Mouse (Mus musculus) adrenal gland, adult 2 months (tissue): Measurements from ENCODE around the gene Eif3g. TPM values are rescaled to one million over a fixed set of nuclear protein-coding genes. Genes with fewer than 3 reads are reported as not detected.

Source experiments
- DNase-seq: peaks from one replicate; pipeline ENCODE4 v3.0.0; 2021
- long read RNA-seq: library from polyadenylated mRNA; stranded (forward); transcript quantifications from one replicate; pipeline ENCODE4 v2.0.0, GENCODE M21; 2021
- polyA plus RNA-seq: library from polyadenylated mRNA; depleted of rRNA; stranded (reverse); fragments of >200 nt; gene quantifications from 2 replicates; pipeline ENCODE4 v1.2.3, GENCODE M21; 2012; rRNA removed
- total RNA-seq, 2 experiments: library from RNA; stranded (reverse); gene quantifications; 2 replicates each; pipeline ENCODE4 v1.2.3; 2021

Eif3g gene
- 100 to 1,000 TPM; 156 to 170 TPM for total RNA-seq
- 123 and 133 TPM in 2 replicates for polyA plus RNA-seq
- long read RNA-seq, transcript Eif3g-201 (11 exons, 1,101 nt): major isoform, 103 of 115 reads
- long read RNA-seq, partial matches to known transcripts: 9 of 115 reads
- long read RNA-seq, other reads (novel, unspliced or antisense): 3 of 115 reads

DNA sequence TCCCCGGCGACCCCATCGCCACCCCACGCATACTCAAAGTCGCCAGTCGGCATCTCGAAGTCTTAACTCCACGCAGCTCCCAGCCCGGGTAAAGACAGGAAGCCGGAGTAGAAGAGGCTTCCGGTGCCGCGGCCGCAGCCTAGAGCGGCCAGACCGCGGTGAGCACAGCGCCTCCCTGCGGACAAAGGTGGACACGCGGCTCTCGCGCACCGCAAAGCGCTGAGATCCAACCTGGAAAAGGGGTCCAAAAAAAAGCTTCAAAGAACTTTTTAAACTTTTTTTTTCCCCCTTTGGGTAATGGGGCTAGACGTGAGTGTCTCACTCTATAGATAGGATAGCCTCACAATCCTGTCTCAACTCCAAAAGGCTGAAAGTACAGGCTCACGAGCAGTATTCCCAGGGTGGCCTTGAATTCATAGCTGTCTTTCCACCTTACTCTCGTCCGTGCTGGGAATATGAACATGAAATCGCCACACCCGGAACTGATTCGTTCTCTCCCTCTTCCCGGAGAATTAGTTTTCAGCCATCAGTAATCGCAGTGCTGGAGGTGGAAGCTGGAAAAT lies at the start of gene Eif3g:
TSS of gene Eif3g (minus strand) at position 113 of the 563 bp plus-strand sequence.
- peak; percentile 89 for DNase-seq

DNA sequence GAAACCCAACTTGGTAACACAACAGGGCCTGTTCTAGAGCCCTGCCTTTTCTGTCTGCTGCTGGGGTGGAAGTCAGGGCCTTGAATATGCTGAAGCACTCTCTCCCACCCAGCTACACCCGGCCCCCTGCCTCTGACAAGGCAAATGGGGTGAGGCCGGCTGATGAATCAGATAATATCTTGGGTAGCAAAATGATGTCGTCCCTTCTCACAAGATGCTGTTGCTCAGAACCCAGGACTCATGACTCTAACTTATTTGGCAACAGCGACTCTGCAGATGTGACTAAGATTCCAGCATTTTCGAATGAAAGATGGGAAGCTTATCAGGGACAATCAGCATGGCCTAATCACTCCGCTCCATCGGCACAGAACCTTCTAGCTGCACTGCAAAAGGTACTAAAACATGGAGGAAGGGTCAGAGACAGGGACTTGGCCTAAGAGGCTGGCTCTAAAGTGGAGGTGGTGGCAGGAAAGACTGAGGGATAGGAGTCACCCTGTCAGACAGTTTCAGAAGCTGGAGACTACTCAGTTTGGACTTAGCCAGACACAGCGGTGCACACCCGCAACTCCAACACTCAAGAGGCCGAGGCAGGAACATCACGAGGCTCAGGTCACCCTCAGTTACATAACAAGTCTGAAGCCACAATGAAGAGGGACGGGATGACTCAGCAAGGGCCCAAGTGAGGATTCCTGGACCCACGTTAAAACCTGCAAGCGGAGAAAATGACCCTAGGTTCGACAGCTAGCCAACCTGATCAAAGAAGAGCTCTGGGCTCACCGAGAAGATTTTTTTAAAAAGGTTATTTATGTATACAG lies 47.9 kb upstream of the Eif3g start:
- DNase-seq: peak; percentile 66

GRCm38 (mm10) chr9:20944697-20945370 lies 46.4 kb upstream of the Eif3g start:
- DNase-seq: peak; percentile 43

DNA sequence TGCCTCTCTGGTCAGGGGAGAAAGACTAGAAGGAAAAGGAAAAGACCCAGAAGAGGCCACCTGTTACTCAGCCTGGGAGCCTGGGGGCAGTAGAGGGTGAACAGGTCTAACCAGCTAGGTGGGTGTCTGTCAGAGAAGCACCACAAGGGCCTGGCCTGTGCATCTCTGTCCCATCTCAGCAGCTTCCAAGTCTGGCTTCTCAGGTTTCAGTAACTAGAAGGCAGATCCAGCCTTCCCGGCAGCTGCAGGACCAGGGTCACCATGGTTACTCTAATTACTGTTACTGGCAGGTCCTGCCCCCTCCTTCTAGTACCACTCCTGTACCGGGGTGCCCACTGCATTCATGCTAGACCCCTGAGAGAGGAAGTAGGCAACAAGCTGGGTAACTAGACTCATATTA lies 45.5 kb upstream of the Eif3g start:
- DNase-seq: peak; percentile 45

- DNase-seq: peak; percentile 92
Observed at GRCm38 (mm10) chr9:20943396-20943795, 45.0 kb upstream of the Eif3g start.

- no peak for DNase-seq
Observed at GRCm38 (mm10) chr9:20923258-20923657, 24.8 kb upstream of the Eif3g start.

DNA sequence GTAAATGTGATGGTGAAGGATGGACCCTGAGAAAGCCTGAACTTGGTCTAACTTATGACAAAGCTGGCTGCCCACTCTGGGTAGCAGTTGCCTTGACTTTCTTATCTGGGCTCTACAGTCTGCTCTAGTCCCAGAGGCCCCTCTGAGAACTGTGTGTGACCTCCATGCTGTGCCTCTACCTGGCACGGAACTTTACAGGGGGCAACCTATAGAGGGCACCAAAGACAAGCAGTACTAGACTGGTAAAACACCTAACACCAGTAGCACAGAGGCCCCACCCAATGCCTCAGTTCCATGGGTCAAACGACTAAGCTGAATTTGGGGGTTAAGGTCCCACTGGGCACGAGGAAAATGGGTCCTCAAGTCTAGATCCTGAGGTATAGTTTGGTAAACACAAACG lies 17.7 kb upstream of the Eif3g start:
- peak; percentile 46 for DNase-seq

DNA sequence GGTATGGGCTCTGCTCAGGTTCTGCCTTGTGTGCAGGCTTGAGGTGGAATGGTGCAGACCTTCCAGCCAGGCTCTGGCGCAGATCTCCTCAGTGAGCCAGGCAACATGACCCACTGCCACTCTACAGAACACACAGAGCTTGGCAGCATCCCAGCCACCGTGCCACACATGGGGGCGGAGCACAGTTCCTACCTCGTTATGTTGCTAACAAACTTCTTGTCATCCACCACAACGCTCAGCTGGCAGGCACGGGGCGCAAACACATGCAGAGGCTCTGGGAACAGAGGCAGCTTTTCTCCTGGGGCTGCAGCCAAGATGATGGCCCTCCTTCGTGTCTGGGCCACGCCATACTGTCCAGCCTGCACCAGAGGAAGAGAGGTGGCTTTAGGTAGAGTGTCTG lies 11.5 kb upstream of the Eif3g start:
- no peak for DNase-seq

DNA sequence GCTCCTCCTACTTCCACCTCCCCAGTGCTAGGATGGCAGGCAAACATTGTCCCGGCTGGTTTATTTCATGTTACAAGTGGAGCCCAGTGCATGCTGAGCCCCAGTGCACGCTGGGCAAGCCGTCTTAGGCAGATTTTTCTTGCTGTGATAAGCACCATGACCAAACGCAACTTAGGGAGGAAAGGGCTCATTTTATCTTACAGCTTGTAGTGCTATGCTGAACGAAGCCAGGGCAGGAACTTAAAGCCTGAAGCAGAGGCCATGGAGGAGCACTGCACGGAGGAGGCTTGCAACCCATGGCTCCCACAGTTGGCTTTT lies 3.7 kb upstream of the Eif3g start:
- no peak for DNase-seq

DNA sequence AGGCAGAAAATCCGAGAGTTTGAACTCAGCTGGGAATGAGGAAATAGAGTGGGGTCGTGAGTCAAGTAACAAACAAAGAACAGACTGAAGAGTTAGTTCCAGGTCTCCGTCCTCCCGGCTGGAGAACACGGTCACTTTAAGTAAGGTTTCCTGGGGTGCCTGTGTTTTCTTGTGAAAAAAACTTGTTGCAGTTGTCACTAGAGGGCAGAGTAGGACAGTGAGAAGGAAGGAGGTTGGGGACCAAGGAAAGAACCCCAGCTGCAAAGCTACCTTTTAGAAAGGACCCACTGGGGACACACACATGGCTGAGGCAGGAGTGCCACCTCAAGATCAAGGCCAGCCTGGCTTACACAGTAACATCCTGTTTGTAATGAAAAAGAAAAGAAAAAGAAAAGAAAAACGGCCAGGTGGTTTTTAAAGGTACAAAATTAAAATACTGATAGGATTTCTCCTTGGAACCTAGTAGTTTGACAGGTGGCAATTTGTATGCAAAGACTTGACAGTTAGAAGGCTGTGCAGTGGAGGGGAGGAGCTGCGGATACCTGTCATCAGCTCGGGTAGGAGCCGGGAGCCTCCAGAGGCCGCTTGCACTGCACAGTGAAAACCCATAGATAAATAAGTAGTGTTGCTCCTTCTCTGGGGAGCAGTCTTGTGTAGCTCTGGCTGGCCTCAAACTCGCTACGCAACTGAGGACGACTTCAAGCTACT lies 3.2 kb upstream of the Eif3g start:
- peak; percentile 58 for DNase-seq

DNA sequence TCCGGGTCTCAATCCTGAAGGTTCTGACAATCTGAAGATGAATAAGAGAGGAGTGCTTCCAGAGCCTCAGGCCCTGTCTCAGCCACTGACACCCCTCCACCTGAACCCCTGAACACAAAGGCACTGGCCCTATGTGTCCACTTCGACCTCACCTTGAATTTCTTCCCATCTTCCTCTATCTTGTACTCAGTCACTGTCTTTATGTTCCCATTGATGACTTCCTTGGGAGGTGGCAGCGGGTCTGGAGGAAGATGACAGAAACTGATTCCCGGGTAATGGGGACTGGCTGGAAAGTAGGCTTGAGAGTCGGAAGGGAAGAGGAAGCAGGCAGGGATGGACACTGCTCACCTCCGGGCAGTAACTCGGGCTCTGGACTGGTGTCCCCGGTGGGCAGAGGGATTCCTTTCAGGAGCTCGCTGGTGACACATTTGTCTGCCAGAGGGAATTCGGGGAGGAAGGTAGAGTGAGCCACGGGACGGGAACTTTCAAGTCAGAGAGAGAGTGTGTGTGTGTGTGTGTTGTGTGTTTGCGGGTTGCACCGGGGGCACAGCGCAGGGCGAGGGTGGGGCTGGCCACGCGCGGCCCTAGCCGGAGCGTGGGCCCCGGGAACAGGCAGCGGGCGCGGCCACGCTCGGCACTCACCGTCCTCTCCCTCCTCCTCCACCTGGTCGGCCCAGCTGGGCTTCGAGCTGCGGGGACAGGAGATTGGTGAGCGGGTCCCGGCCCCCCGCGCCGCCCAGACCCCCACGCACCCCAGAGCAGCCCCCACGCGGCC lies 500 bp downstream of the Eif3g start:
- no peak for DNase-seq

GRCm38 (mm10) chr9:20895382-20895781 lies 3.0 kb downstream of the Eif3g start:
- DNase-seq: no peak

DNA sequence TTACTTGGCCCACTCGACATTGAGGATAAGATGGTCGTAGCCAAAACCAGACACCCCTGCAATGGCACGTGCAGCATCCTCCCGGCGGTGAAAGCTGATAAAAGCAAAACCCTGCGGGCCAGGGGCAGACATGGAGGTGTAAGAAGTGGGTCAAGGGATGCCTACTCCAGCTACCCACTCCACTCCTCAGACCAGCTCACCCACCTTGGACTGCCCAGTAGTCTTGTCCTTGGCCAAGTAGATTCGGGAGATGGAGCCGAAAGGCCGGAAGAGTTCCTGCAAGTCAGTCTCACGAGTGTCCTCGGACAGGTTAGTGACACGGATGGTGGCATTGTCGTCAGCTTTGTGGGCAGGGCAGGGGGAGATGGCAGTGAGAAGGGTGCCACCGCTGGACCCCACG lies 3.8 kb downstream of the Eif3g start:
- no peak for DNase-seq

- DNase-seq: no peak
Observed at GRCm38 (mm10) chr9:20893590-20894343, 4.7 kb downstream of the Eif3g start.

GRCm38 (mm10) chr9:20893069-20893468 lies 5.4 kb downstream of the Eif3g start:
- no peak for DNase-seq

DNA sequence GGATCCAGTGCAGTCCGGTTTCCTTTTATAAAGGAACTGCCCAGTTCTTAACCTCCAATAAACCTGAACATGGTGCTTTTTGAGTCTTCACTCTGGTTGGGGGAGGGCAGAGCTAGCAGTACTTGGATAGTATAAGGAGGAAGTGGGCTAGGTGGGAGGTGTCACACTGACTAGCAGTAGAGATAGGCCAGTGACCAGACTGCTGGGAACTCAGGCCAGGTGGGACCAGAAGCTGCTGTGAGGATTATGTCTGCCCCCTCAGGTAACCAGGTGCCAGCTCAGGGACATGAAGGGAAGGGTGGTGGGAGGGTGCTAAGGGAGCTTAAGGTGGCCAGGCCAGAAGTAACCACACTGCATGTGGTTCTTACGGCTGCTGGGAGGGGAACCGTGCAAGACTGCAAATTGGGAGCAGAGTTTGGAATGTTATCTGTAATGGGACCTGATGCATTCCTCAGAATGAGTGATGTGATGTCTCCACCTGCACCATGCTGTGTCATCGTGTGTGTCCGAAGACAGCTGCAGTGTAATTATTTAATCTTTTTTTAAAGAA lies 6.2 kb downstream of the Eif3g start:
- no peak for DNase-seq

GRCm38 (mm10) chr9:20891339-20892103 lies 6.9 kb downstream of the Eif3g start:
- DNase-seq: no peak

GRCm38 (mm10) chr9:20890411-20890810 lies 8.0 kb downstream of the Eif3g start:
- no peak for DNase-seq
